Mouse (Mus musculus) hindbrain, embryonic 11.5 days (tissue): ENCODE measurements around the gene Ptgdr2. TPM values are rescaled to one million over a fixed set of nuclear protein-coding genes. Genes with fewer than 3 reads are reported as not detected.

Experiments
- ATAC-seq: fragments of 200-750 bp; cut with Nextera tagmentation; 2 replicates; pipeline ENCODE4 v1.8.0; 2017; ENCODE audit warnings: mild to moderate bottlenecking, moderate TSS enrichment, moderate library complexity; ENCODE audit not compliant: low FRiP score
- DNase-seq: peaks from one replicate; pipeline ENCODE4 v3.0.0-alpha.2; 2015; ENCODE audit warnings: low spot score
- H3K27ac ChIP-seq: fragments of 300-500 bp; sonication (generic); 2 replicates; pipeline ENCODE4 v1.5.1; 2014; ENCODE audit warnings: mild to moderate bottlenecking, low read depth, low read length
- H3K27me3 ChIP-seq: fragments of 300-500 bp; sonication (generic); 2 replicates; pipeline ENCODE4 v1.6.1; 2014; ENCODE audit warnings: mild to moderate bottlenecking, low read length, moderate library complexity, mixed read lengths; ENCODE audit not compliant: control insufficient read depth, insufficient read depth
- H3K36me3 ChIP-seq: fragments of 300-500 bp; sonication (generic); 2 replicates; pipeline ENCODE4 v1.6.1; 2014; ENCODE audit warnings: mild to moderate bottlenecking, low read length, moderate library complexity, mixed read lengths; ENCODE audit not compliant: control insufficient read depth, insufficient read depth
- H3K4me1 ChIP-seq: fragments of 300-500 bp; sonication (generic); replicated peaks from 2 replicates; pipeline ENCODE4 v1.6.1; 2014; ENCODE audit warnings: low read length, mixed read lengths; ENCODE audit not compliant: control insufficient read depth, insufficient read depth
- H3K4me2 ChIP-seq: fragments of 300-500 bp; sonication (generic); replicated peaks from 2 replicates; pipeline ENCODE4 v1.6.1; 2014; ENCODE audit warnings: mild to moderate bottlenecking, low read depth, low read length
- H3K4me3 ChIP-seq: fragments of 300-500 bp; sonication (generic); 2 replicates; pipeline ENCODE4 v1.5.1; 2014; ENCODE audit warnings: low read depth, low read length
- H3K9ac ChIP-seq: fragments of 300-500 bp; sonication (generic); 2 replicates; pipeline ENCODE4 v1.6.1; 2014; ENCODE audit warnings: low read depth, low read length
- H3K9me3 ChIP-seq: fragments of 300-500 bp; sonication (generic); 2 replicates; pipeline ENCODE4 v1.6.1; 2016; ENCODE audit warnings: low read length; ENCODE audit not compliant: control insufficient read depth
- WGBS: fragments of 180-500 bp; shearing (Covaris S2); extraction: QIAGEN DNeasy Blood & Tissue Kit; methylation state at CpG from one replicate; pipeline ENCODE4 v1.1.7; 2014; 5-methylcytosine and 5-hydroxymethylcytosine counted together
- polyA plus RNA-seq: library from polyadenylated mRNA; unstranded; fragments of >200 nt; fragmentation: Nextera tagmentation; extraction: Ambion mirVana; gene quantifications from 2 replicates; pipeline ENCODE4 v1.2.1, GENCODE M21; 2014

The Ptgdr2 gene
- polyA plus RNA-seq, 1 experiment from 2014 or later: not detected

DNA sequence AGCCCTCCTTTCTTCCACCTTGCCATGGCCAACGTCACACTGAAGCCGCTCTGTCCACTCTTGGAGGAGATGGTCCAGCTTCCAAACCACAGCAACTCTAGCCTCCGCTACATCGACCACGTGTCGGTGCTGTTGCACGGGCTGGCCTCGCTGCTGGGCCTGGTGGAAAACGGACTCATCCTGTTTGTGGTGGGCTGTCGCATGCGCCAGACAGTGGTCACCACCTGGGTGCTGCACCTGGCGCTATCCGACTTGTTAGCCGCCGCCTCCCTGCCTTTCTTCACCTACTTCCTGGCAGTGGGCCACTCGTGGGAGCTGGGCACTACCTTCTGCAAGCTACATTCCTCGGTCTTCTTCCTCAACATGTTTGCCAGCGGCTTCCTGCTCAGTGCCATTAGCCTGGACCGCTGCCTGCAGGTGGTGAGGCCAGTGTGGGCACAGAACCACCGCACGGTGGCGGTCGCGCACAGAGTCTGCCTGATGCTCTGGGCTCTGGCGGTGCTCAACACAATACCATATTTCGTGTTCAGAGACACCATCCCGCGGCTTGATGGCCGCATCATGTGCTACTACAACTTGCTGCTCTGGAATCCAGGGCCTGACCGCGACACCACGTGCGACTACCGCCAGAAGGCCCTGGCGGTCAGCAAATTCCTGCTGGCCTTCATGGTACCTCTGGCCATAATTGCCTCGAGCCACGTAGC lies 3.3 kb downstream of the Ptgdr2 start:
- H3K36me3 ChIP-seq: no peaks in the 10 kb centered on the region; the same call in 1 of the 2 replicates
- WGBS: 17% methylated on average over 37 of the region's 37 CpGs
- H3K4me3 ChIP-seq: peak overlapping the region; percentile 33
- H3K4me1 ChIP-seq: 0 out of 2 replicates have a peak, but pooled peaks cover 4% of the 10 kb centered on the region
- ATAC-seq (peak; percentile 93), DNase-seq (peak; percentile 92)
- no peaks in the 10 kb centered on the region for H3K9me3 ChIP-seq
- peak overlapping the region; percentile 72 for H3K9ac ChIP-seq
- peak overlapping the region; percentile 58 for H3K27ac ChIP-seq
- H3K27me3 ChIP-seq: no peaks in the 10 kb centered on the region
- peak overlapping the region; percentile 80 for H3K4me2 ChIP-seq

DNA sequence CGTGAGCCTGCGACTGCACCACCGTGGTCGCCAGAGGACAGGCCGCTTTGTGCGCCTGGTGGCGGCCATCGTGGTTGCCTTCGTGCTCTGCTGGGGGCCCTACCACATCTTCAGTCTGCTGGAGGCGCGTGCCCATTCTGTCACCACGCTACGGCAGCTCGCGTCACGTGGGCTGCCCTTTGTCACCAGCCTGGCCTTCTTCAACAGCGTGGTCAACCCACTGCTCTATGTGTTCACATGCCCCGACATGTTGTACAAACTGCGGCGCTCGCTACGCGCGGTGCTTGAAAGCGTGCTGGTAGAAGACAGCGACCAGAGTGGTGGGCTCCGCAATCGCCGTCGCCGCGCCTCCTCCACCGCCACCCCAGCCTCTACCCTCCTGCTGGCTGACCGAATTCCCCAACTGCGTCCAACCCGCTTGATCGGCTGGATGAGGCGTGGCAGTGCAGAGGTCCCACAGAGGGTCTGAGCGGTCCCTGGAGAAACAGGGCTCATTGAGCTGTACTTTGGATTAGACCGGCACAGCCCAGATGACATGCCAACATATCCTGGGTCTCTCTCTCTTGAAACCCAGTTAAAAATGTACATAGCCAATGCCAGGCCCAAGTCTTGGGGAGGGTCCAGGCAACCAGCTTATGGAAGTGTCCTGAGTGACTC lies 4.0 kb downstream of the Ptgdr2 start:
- 0 out of 2 replicates have a peak, but pooled peaks cover 4% of the 10 kb centered on the region for H3K4me1 ChIP-seq
- H3K27ac ChIP-seq: peak overlapping the region; percentile 58
- H3K27me3 ChIP-seq: no peaks in the 10 kb centered on the region
- ATAC-seq: peak; percentile 84
- H3K4me2 ChIP-seq: peak overlapping the region; percentile 80
- WGBS: 1% methylated on average over 40 of the region's 40 CpGs
- no peaks in the 10 kb centered on the region for H3K9me3 ChIP-seq
- no peaks in the 10 kb centered on the region; the same call in 1 of the 2 replicates for H3K36me3 ChIP-seq
- DNase-seq: peak; percentile 74
- peak overlapping the region; percentile 33 for H3K4me3 ChIP-seq
- H3K9ac ChIP-seq: peak overlapping the region; percentile 72

DNA sequence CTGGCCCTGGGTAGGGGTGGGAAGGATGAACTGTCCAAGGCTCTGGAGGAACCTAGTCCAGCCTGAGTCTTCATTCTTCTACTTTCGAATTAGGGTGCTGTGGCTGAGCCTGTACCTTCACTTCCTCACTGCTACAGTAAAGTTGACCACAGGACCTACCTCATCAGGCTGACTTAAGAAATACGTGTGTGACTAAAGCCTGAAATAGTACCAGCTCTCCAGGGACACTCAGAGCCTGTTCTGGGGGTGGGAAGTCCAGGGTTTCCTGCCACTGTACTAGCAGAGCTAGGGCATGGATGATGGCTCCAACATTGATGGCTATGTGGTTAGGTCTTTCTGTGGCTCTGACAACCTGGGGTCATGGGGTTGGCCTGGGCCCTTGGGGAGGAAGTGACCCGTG lies 7.0 kb downstream of the Ptgdr2 start:
- ATAC-seq (no peak), DNase-seq (no peak)
- no peak overlapping the region for H3K27ac ChIP-seq
- no peak overlapping the region for H3K4me2 ChIP-seq
- 90% methylated on average over 3 of the region's 3 CpGs for WGBS
- no peaks in the 10 kb centered on the region for H3K27me3 ChIP-seq
- no peaks in the 10 kb centered on the region; the same call in 1 of the 2 replicates for H3K36me3 ChIP-seq
- no peak overlapping the region for H3K4me3 ChIP-seq
- H3K4me1 ChIP-seq: peaks cover 13% of the 10 kb centered on the region
- H3K9me3 ChIP-seq: no peaks in the 10 kb centered on the region
- no peak overlapping the region for H3K9ac ChIP-seq

DNA sequence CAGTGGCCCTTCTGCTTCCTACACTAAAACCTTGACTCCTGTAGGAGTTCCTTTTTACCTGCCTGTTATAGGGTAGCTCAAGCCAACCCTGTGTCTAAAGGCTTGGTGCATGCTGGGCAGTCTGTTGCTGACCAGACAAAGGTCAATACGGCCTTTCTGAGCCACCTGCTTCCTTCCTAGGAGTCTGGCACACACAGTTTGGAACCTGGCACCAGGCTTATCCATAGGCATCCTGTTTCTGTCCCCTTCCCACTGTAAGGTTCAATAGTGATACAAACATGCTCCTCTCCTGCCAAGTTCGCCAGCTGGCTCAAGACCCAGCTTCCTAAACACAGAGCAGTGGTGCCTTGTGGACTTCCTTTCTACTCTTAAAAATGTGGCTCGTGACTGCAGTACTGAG lies 9.5 kb downstream of the Ptgdr2 start:
- Histone ChIP-seq H3K9me3 (no peaks in the 10 kb centered on the region), H3K36me3 (no peaks in the 10 kb centered on the region; the same call in 1 of the 2 replicates), H3K27ac (no peak overlapping the region), H3K27me3 (no peaks in the 10 kb centered on the region), H3K4me1 (peaks cover 13% of the 10 kb centered on the region), H3K9ac (no peak overlapping the region), H3K4me3 (no peak overlapping the region), H3K4me2 (no peak overlapping the region)
- WGBS: 93% methylated on average over 3 of the region's 3 CpGs
- ATAC-seq: no peak
- DNase-seq: no peak

DNA sequence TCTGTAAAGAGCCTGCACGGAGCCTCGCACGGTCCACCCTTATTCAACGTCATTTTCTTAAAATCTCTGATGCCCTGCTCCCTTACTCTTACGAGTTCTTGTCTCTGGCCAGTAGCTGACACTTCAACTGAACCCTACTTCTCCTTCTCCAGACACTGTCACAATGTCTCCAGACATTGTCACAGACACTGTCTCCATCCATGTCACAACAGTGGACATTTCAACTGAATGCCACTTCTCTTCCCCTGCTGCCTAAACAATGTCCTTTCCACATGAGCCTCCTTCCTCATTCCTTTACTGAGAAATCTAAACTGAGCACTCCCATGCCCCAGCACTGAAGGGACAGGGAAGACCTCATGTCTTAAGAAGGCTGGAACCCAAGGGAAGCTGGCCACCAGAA lies 10.3 kb downstream of the Ptgdr2 start:
- H3K9ac ChIP-seq: peak overlapping the region; percentile 62; the same call in 1 of the 2 replicates

DNA sequence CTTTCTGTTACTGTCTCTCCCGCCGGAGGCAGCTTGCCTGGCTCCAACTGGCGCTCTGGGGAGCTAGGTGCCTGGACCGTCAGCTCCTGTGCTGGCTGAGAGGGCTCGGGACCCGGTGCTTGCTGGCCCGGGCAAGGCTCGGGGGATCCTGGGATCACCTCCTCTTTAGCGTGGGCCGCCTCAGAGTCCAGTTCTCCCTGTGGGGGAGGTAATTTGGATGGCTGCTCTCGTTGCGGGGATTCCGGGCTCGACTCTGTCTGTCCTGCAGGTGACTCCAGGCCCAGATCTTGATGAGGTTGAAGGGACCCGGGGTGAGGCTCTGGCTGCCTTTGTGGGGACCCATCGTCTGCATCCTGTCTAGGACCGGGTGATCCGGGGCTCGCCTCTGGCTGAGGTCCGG lies 11.5 kb downstream of the Ptgdr2 start:
- peak overlapping the region; percentile 62 for H3K9ac ChIP-seq
- peaks cover 10% of the 10 kb centered on the region for H3K4me1 ChIP-seq
- no peaks in the 10 kb centered on the region for H3K27me3 ChIP-seq
- no peaks in the 10 kb centered on the region; the same call in 1 of the 2 replicates for H3K36me3 ChIP-seq
- H3K4me3 ChIP-seq: peak overlapping the region; percentile 67
- ATAC-seq: no peak
- DNase-seq: no peak
- no peak overlapping the region for H3K27ac ChIP-seq
- peak overlapping the region; percentile 93 for H3K4me2 ChIP-seq
- no peaks in the 10 kb centered on the region for H3K9me3 ChIP-seq
- WGBS: 2% methylated on average over 20 of the region's 20 CpGs

More for the DNA sequence above, 10.3 kb downstream of the Ptgdr2 start:
- ATAC-seq: no peak
- H3K4me3 ChIP-seq: peak overlapping the region; percentile 67
- H3K4me1 ChIP-seq: peaks cover 10% of the 10 kb centered on the region
- no peaks in the 10 kb centered on the region; the same call in 1 of the 2 replicates for H3K36me3 ChIP-seq
- no peak overlapping the region for H3K27ac ChIP-seq
- H3K9me3 ChIP-seq: no peaks in the 10 kb centered on the region
- no peaks in the 10 kb centered on the region for H3K27me3 ChIP-seq
- no peak for DNase-seq
- peak overlapping the region; percentile 93 for H3K4me2 ChIP-seq
- 90% methylated on average over 5 of the region's 5 CpGs for WGBS

DNA sequence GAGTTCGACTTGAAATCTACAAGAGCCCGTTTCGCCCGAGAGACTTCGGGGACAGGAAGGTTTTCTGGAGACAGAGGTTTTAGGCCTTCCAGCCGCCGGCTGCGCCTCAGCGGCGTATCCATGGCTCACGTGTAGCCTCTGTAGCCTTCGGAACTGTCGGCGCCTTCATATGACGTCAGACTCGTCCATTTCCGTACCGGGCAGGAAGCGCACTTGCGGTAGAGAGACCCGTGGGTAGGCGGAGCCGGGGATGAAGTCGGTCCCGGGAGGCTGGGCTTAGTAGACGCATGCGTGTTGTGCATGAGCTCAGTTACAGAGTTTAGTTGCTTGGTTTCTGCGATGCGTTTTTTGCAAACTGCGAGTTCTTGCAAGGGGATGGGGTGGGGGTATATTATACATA lies 12.2 kb downstream of the Ptgdr2 start, which contains the start of gene Ccdc86:
Ccdc86 (minus strand) TSS at position 155 of the 400 bp plus-strand sequence.
- H3K9ac ChIP-seq: peak within 1 kb of the TSS; percentile 62
- peak within 1 kb of the TSS; percentile 67 for H3K4me3 ChIP-seq
- peak within 1 kb of the TSS; percentile 93 for H3K4me2 ChIP-seq
- H3K9me3 ChIP-seq: no peaks in the 10 kb centered on the region
- ATAC-seq (peak; percentile 98), DNase-seq (peak; percentile 99)
- no peaks in the 10 kb centered on the region for H3K27me3 ChIP-seq
- under 1% methylated on average over 30 of the region's 30 CpGs for WGBS
- H3K4me1 ChIP-seq: peaks cover 10% of the 10 kb centered on the region
- H3K27ac ChIP-seq: no peak within 1 kb of the TSS
- no peaks in the 10 kb centered on the region; the same call in 1 of the 2 replicates for H3K36me3 ChIP-seq

DNA sequence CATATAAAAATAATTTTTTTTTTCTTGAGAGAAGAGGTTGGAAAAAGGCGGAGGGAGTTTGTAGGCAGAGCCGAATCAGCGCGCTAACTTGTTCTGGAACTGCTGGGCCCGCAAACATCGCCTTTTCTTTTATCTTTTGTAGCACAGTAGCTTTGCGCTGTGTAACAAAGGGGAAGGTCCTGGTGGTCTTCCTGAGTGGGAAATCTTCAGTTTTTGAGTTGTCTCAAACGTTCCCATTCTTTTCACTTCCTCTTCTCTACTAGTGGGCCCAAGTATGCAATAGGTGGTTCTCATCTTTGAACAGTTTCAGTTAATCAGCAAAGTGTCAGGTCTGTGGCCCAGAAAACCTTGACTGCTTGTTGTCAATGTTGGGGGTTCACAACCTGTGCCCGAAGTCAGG lies 12.6 kb downstream of the Ptgdr2 start:
- peak overlapping the region; percentile 44 for H3K4me2 ChIP-seq
- H3K4me3 ChIP-seq: peak overlapping the region; percentile 67
- H3K36me3 ChIP-seq: no peaks in the 10 kb centered on the region; the same call in 1 of the 2 replicates
- ATAC-seq (peak; percentile 28; the same call in 1 of the 2 replicates), DNase-seq (peak; percentile 28)
- H3K4me1 ChIP-seq: peaks cover 10% of the 10 kb centered on the region
- no peak overlapping the region for H3K27ac ChIP-seq
- WGBS: 39% methylated on average over 9 of the region's 9 CpGs
- H3K9me3 ChIP-seq: no peaks in the 10 kb centered on the region
- H3K27me3 ChIP-seq: no peaks in the 10 kb centered on the region
- H3K9ac ChIP-seq: peak overlapping the region; percentile 45
